Mouse (Mus musculus) lung, postnatal 0 days (tissue): Measurements from ENCODE around the gene Zkscan17. TPM values are rescaled to one million over a fixed set of nuclear protein-coding genes. Genes with fewer than 3 reads are reported as not detected.
A peak's percentile ranks its signal among the peaks of the same experiment; 100 is the strongest.
"Not testable (repeated sequence)": the region's sequence is repeated elsewhere in the genome, so short reads cannot be mapped to it uniquely, and the experiment has no call there.

Experiments used
- ATAC-seq: fragments of 200-750 bp; cut with Nextera tagmentation; 2 replicates; pipeline ENCODE4 v1.8.0; 2017; ENCODE audit warnings: moderate library complexity
- DNase-seq: peaks from one replicate; pipeline ENCODE4 v3.0.0-alpha.2; 2016; ENCODE audit warnings: low spot score
- H3K27ac ChIP-seq: fragments of 300-500 bp; sonication (generic); 2 replicates; pipeline ENCODE4 v1.5.1; 2014; ENCODE audit warnings: antibody characterized with exemption, mild to moderate bottlenecking, low read length, mixed read lengths
- H3K27me3 ChIP-seq: fragments of 300-500 bp; sonication (generic); replicated peaks from 2 replicates; pipeline ENCODE4 v1.6.1; 2014; ENCODE audit warnings: low read length, mixed read lengths; ENCODE audit not compliant: insufficient read depth
- H3K36me3 ChIP-seq: fragments of 300-500 bp; sonication (generic); 2 replicates; pipeline ENCODE4 v1.6.1; 2014; ENCODE audit warnings: low read length, mixed read lengths; ENCODE audit not compliant: insufficient read depth
- H3K4me1 ChIP-seq: fragments of 300-500 bp; sonication (generic); 2 replicates; pipeline ENCODE4 v1.6.1; 2014; ENCODE audit warnings: antibody characterized with exemption, low read depth, low read length, mixed read lengths; ENCODE audit not compliant: insufficient read depth
- H3K4me2 ChIP-seq: fragments of 300-500 bp; sonication (generic); replicated peaks from 2 replicates; pipeline ENCODE4 v1.6.1; 2014; ENCODE audit warnings: low read depth, mild to moderate bottlenecking, low read length, moderate library complexity, mixed read lengths
- H3K4me3 ChIP-seq: fragments of 300-500 bp; sonication (generic); 2 replicates; pipeline ENCODE4 v1.5.1; 2014; ENCODE audit warnings: low read depth, low read length
- H3K9ac ChIP-seq: fragments of 300-500 bp; sonication (generic); replicated peaks from 2 replicates; pipeline ENCODE4 v1.6.1; 2014; ENCODE audit warnings: low read depth, mild to moderate bottlenecking
- H3K9me3 ChIP-seq: fragments of 300-500 bp; sonication (generic); 2 replicates; pipeline ENCODE4 v1.6.1; 2016; ENCODE audit warnings: low read length, mixed read lengths
- CTCF ChIP-seq: IDR thresholded peaks from 2 replicates; pipeline ENCODE4 v1.5.1; 2016; ENCODE audit warnings: antibody characterized with exemption, mild to moderate bottlenecking
- EP300 ChIP-seq: IDR thresholded peaks from 2 replicates; pipeline ENCODE4 v1.6.1; 2016; ENCODE audit warnings: antibody characterized with exemption, mild to moderate bottlenecking, control low read depth
- WGBS: fragments of 180-500 bp; shearing (Covaris S2); extraction: QIAGEN DNeasy Blood & Tissue Kit; methylation state at CpG from one replicate; pipeline ENCODE4 v1.1.7; 2014; 5-methylcytosine and 5-hydroxymethylcytosine counted together
- polyA plus RNA-seq: library from polyadenylated mRNA; unstranded; fragments of >200 nt; fragmentation: Nextera tagmentation; extraction: Ambion mirVana; gene quantifications from 2 replicates; pipeline ENCODE4 v1.2.1, GENCODE M21; 2015

The Zkscan17 gene
- 13.1 and 13.3 TPM in 2 replicates for polyA plus RNA-seq

DNA sequence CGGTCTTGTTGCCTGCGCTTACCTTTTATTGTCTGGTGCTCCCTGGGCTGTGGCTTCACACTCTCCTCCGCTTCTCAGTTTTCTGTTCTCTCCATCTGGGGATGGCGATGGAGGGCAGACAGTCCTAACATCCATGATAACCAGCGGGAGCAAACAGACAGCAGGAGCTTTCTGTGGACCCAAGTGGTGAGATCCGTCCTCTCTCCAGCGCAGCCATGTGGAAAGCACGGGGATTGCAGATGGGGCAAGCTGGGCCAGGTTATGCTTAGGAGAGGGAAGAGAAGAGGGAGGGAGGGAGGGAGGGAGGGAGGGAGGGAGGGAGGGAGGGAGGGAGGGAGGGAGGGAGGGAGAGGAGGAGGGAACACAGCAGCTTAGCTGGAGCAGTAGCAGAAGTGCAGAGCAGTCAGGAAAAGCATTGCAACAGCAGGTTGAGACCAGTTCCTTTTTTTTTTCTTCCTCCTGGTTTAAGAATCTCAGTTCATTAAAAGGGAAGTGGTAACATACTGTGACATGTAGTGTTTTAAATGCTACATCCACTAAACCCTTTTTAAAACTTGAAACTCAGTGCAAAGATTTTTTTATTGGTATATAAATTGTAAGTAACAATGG is at the start of gene Zkscan17:
Gene Zkscan17 (minus strand): TSS at position 280 of the 609 bp plus-strand sequence.
- TF ChIP-seq CTCF, result peak; percentile 54
- no peak for TF ChIP-seq EP300
- ATAC-seq (no peak), DNase-seq (peak; percentile 66)
- Histone ChIP-seq H3K4me1 (no peaks in the 10 kb centered on the region), H3K4me2 (no peak within 1 kb of the TSS), H3K36me3 (no peaks in the 10 kb centered on the region), H3K9ac (no peak within 1 kb of the TSS), H3K9me3 (no peaks in the 10 kb centered on the region), H3K27me3 (no peaks in the 10 kb centered on the region), H3K27ac (no peak within 1 kb of the TSS; the same call in 1 of the 2 replicates), H3K4me3 (no peak within 1 kb of the TSS)
- WGBS, result 50% methylated on average over 8 of the region's 8 CpGs

DNA sequence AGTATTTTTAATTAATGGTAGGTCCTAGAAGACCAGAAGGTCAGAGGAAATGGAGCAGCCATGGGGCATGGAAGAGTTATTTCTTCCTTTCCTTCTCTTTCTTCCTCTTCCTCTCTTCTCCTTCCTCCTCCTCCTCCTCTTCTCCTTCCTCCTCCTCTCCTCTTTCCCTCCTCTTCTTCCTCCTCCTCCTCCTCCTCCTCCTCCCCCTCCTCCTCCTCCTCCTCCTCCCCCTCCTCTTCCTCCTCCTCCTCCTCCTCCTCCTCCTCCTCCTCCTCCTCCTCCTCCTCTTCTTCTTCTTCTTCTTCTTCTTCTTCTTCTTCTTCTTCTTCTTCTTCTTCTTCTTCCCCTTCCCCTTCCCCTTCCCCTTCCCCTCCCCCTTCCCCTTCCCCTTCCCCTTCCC is 49.6 kb upstream of the Zkscan17 start, which contains the start of gene Olfr222:
Gene Olfr222 (minus strand): TSS at position 101 of the 400 bp plus-strand sequence.
- not testable (repeated sequence) for H3K27me3 ChIP-seq, H3K27ac ChIP-seq, H3K36me3 ChIP-seq, H3K4me1 ChIP-seq, ATAC-seq, H3K9ac ChIP-seq, H3K9me3 ChIP-seq, H3K4me2 ChIP-seq, DNase-seq, H3K4me3 ChIP-seq

DNA sequence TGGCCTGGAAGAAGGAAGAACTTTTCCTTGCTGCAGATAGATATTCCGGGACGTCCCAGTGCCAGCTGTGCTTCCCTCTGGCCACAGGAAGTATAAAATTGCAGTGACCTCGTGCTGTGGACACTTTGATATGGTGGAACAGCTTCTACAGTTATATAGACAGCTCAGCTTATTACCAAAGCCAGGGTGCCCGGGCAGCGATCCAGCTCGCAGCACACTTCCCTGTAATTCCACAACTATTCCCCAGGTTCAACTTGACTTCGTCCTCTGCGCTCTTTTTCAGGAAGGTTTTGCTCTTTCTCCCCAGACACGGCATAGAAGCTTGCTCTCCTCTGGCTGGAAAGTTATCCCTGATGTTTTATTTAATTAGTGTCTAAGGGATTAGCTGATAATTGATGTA is 49.2 kb upstream of the Zkscan17 start:
- no peak overlapping the region for H3K9ac ChIP-seq
- H3K36me3 ChIP-seq, result no peaks in the 10 kb centered on the region
- H3K4me3 ChIP-seq, result no peak overlapping the region
- DNase-seq (no peak), ATAC-seq (no peak)
- no peak overlapping the region for H3K27ac ChIP-seq
- no peaks in the 10 kb centered on the region for H3K9me3 ChIP-seq
- 43% methylated on average over 9 of the region's 9 CpGs for WGBS
- TF ChIP-seq EP300 (no peak), CTCF (no peak)
- 0 out of 2 replicates have a peak, but pooled peaks cover 4% of the 10 kb centered on the region for H3K27me3 ChIP-seq
- H3K4me1 ChIP-seq, result no peaks in the 10 kb centered on the region
- no peak overlapping the region for H3K4me2 ChIP-seq

DNA sequence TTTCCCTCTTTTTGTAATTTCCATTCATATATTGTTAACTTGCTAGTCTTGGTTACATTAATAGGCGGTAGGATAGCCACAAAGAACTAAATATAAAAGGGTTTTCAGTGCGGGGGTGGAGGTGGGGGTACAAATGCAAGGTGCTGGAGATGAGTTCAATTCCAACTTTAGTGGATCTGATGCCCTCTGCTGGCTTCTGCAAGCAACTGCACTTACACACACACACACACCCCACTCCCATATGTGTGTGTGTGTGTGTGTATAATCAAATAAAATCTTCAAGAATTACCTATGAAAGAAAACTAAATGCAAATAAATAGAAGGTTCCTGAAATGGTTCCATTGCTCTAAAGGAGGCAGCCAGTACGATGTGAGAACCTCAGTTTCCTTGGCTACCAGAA is 42.8 kb upstream of the Zkscan17 start:
- Histone ChIP-seq H3K4me3 (no peak overlapping the region), H3K4me2 (no peak overlapping the region), H3K27me3 (0 out of 2 replicates have a peak, but pooled peaks cover 6% of the 10 kb centered on the region), H3K36me3 (no peaks in the 10 kb centered on the region), H3K9ac (no peak overlapping the region), H3K4me1 (no peaks in the 10 kb centered on the region), H3K27ac (no peak overlapping the region), H3K9me3 (no peaks in the 10 kb centered on the region)
- ATAC-seq (no peak), DNase-seq (peak; percentile 25)
- WGBS, result 55% methylated on average over 3 of the region's 3 CpGs
- no peak for TF ChIP-seq EP300
- TF ChIP-seq CTCF, result peak; percentile 70

DNA sequence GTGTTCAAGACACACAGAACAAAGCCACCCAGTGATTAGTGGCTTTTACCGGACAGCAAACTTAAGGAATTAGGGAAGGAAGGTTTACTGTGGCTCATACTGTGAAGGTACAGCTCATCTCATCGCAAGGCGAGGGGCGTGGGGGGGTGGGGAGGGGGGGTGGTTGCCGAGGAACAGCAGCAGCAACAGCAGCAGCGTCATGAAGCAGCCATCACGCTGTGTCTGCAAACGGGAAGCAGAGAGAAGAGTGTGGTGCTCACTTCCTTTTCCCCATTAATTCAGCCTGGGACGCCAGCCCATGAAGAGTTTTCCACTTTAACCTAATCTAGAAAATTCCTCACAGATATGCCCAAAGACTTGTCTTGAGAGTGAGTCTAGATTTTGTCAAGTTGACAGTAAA is 36.3 kb upstream of the Zkscan17 start:
- Histone ChIP-seq H3K9ac (no peak overlapping the region), H3K9me3 (no peaks in the 10 kb centered on the region), H3K27me3 (0 out of 2 replicates have a peak, but pooled peaks cover 2% of the 10 kb centered on the region), H3K4me2 (no peak overlapping the region), H3K36me3 (no peaks in the 10 kb centered on the region), H3K4me3 (no peak overlapping the region), H3K4me1 (no peaks in the 10 kb centered on the region), H3K27ac (no peak overlapping the region)
- ATAC-seq (no peak), DNase-seq (no peak)
- TF ChIP-seq CTCF (no peak), EP300 (no peak)
- WGBS, result 56% methylated on average over 9 of the region's 9 CpGs

DNA sequence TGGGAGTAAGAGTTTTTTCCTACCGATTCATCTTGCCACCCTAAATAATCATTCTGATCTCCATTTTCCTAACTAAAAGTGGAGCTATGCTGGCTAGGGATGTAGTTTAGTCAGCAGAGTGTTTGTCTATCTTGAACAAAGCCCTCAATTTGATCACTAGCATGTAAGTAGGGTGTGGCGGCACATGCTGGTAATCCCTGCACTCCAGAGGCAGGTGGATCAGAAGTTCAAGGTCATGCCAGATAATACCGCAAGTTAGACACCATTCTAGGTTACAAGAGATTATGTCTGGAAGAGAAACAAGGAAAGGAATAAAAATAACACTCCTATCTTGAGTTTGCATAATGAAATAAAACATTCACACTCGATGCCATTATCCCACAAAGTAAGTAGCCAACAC is 35.8 kb upstream of the Zkscan17 start:
- Histone ChIP-seq H3K27ac (no peak overlapping the region), H3K4me3 (no peak overlapping the region), H3K36me3 (no peaks in the 10 kb centered on the region), H3K4me1 (no peaks in the 10 kb centered on the region), H3K27me3 (0 out of 2 replicates have a peak, but pooled peaks cover 2% of the 10 kb centered on the region), H3K4me2 (no peak overlapping the region), H3K9ac (no peak overlapping the region), H3K9me3 (no peaks in the 10 kb centered on the region)
- ATAC-seq, result no peak
- no peak for TF ChIP-seq CTCF
- no peak for TF ChIP-seq EP300
- 90% methylated on average over 4 of the region's 4 CpGs for WGBS
- DNase-seq, result no peak
